Mouse (Mus musculus) 416B (cell line): ENCODE data around the gene Slc10a4.

Experiments used
- DNase-seq: peaks from one replicate; pipeline ENCODE4 v3.0.0; 2011; ENCODE audit warnings: low read depth

The Slc10a4 gene

GRCm38 (mm10) chr5:73014745-73015144, 8.1 kb downstream of the Slc10a4 start:
- DNase-seq: no peak

GRCm38 (mm10) chr5:73023801-73024200, 17.1 kb downstream of the Slc10a4 start:
- no peak for DNase-seq

GRCm38 (mm10) chr5:73028646-73029045, 22.0 kb downstream of the Slc10a4 start:
- no peak for DNase-seq

GRCm38 (mm10) chr5:73032481-73032880, 25.8 kb downstream of the Slc10a4 start:
- DNase-seq: no peak

GRCm38 (mm10) chr5:73044055-73044454, 37.4 kb downstream of the Slc10a4 start:
- peak; percentile 21 for DNase-seq

DNA sequence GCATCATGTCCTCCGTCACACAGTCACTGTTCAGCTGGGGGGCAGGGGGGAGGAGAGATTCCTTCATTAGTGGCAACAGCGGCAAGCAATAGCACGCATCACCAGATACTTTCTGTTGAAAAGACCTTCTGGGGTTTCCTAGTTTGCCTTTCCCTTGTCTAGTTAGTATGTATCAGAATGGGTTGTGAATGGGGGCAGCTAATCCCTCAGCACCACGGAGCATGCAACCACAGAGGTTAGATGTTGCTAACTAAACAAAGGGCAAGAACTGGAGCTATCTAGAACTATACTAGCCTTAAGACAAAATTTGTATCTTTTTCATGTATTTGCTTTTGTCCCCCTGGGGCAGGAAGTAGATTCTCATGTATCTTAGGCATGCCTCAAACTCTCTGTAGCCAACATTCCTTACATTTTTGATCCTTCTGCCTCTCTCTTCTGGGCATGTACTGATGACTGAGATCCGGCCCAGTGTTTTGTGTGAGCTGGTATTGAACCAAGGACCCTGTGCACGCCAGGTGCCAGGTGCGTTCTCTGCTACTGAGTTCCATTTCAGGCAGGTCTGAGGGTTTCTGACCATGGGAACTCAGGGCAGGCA, 41.1 kb downstream of the Slc10a4 start:
- DNase-seq: no peak

DNA sequence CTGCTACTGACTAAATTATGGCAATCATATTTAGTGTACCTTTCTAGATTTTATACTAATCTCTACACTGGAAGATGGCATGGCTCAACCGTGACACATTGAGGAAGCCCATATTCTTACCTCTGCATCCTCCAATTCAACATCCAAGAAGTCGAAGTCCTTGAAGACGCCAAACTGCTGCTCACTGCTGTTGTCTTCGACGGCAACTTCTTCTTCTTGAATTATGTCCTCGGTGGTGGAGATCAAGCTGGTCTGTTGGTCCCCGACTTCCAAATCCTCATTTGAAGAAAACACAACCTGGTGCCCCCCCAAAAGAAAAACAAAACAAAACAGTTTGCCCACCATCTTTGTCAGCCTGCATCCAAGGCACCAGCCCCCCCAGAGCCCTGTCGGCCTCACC, 47.2 kb downstream of the Slc10a4 start:
- DNase-seq: no peak

- DNase-seq: peak; percentile 9
Observed at GRCm38 (mm10) chr5:73056457-73056856, 49.8 kb downstream of the Slc10a4 start.

DNA sequence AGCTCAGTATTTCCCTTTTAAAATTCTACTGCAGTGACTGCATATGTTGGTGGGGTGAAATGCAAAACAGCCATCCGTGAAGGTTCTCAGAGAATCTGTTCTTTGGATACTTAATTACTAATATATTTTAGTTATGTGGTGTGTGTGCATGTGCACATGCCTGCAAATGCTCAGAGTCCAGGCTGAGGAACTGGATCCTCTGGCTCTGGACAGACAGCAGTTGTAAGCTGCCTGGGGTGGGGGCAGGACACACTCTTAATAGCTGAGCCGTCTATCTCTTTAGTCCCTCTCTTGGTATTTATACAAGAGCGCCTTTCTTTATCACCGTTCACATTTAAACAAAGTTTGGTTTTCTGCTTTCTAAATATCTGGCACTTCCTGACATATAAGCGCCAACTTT, 50.3 kb downstream of the Slc10a4 start:
- DNase-seq: no peak

DNA sequence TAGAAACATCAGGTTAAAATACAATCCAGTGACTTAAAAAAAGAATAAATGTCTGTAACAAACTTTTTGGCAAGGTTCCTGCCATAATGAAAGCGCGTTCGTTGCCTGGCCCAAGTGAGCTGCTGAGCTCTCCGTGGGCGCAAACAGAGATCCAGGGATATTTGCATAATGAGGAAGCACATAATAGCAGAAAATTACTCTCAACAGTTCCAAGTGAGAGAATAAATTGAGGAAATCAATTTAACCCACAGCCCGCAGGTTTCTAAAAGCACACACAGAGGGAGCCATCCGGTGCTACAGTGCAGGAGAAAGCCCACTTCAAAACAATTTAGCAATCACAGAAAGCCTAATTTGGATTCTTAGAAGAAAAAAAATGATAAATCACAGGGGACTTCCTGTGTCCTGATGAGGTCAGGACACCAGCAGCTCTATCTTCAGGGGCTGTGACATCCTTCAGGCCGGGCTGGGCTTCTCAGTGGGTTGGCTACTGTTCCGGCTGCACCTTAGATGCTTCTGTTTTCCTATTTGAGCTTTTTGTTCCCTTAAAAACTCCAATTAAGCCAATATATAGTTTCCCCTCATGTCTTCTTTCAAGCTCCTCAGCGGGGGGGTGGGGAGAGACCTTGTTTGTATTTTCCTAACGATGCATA, 54.9 kb downstream of the Slc10a4 start:
- no peak for DNase-seq
